Mouse (Mus musculus) thymus, adult 2 months (tissue): ENCODE results near the gene Msantd3.

Source experiments
- CTCF ChIP-seq: fragments of 200-500 bp; IDR thresholded peaks from 2 replicates; pipeline ENCODE4 v1.5.1; 2012; ENCODE audit warnings: mild to moderate bottlenecking, control low read depth, low read length, moderate library complexity, borderline replicate concordance; ENCODE audit not compliant: control insufficient read depth, poor library complexity, insufficient read depth; ENCODE audit errors: extremely low read depth
- POLR2A ChIP-seq: fragments of 200-500 bp; IDR thresholded peaks from 2 replicates; pipeline ENCODE4 v1.6.1; 2012; ENCODE audit warnings: mild to moderate bottlenecking, low read length, control low read depth, moderate library complexity; ENCODE audit not compliant: control insufficient read depth, poor library complexity, insufficient read depth; ENCODE audit errors: extremely low read depth

DNA sequence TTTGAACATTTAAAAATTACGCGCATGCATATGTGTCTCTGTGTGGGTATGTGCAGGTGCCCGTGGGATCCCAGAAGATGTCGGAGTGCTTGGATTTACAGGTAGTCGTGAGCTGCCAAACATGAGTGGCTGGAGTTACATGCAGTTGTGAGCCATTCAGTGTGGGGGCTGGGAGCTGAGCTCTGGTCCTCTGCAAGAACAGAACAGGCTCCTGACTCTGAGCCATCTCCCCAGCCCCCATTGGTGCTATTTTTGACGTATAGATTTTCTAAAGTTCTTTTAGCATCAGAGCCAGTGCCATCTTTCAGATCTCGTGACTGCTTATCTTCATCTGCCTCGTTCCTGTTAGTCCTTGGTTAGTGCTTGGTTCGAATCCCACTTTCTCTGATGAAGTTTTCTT lies 69.8 kb downstream of the Msantd3 start:
- TF ChIP-seq CTCF (no peak), POLR2A (no peak)
